Mouse (Mus musculus): ENCODE results near the gene Carm1. TPM values are rescaled to one million over a fixed set of nuclear protein-coding genes. Genes with fewer than 3 reads are reported as not detected.
A peak's percentile ranks its signal among the peaks of the same experiment; 100 is the strongest.
"Not testable (repeated sequence)": the region's sequence is repeated elsewhere in the genome, so short reads cannot be mapped to it uniquely, and the experiment has no call there.

Carm1 gene
- total RNA-seq, 2 experiments from 2014 or later = 100 to 137 TPM

DNA sequence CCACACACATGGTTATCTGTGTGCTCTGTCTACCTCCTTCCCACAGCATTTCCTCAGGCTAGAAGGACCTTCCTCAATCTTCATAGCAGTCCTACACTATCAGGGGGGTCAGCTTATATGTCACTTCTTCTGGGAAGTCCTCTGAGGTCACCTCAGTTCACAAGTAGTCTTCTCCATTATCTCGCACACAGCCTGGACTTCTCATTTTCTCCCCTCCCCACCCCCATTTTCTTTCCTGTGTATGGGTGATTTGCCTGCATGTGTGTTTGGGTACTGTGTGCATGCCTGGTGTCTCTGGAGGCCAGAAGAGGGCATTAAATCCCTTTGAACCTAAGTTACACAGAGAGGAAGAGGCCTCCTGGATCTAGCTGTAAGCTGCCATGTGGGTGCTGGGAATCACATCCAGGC lies 18.8 kb upstream of the Carm1 start:
- ATAC-seq (replicated peaks; ENCODE audit: low FRiP score, poor library complexity, severe bottlenecking) = no peak

DNA sequence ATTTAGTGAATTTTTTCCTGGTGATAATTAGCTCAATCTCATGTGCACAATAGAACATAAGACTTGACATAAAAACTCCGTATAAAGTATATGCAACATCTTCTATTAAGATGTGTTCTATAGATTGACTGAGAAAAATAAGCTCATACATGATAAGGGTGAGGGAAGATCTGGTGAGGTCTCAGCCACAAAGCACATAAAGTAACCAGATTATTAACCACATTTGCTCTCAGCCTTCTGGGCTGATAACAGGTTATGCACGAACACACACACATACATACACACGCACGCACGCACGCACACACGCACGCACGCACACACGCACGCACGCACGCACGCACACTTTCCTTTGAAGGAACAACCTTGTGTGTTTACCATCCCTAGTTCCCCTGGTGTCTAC lies 10.2 kb upstream of the Carm1 start:
- ATAC-seq (replicated peaks; ENCODE audit: low FRiP score, poor library complexity, severe bottlenecking) = no peak

DNA sequence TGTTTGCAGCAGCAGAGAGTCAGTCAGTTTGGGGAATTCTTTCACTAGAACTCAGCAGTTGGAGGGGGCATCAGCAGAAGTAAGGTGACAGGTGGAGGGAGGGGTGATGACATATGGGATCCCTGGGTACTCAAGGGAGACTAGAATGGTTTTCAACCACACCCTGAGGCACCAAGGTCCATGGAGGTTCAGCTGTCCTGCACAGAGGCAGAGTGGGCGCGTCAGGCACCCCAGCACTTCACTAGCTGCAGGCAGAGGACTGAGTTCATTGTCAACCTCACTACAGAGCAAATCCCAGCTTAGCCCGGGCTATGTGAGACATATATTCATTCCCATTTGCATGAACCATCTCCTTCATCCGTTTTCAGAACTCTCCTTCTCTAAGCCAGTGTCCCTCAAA lies 9.7 kb upstream of the Carm1 start:
- ATAC-seq (replicated peaks; ENCODE audit: low FRiP score, poor library complexity, severe bottlenecking) = no peak

DNA sequence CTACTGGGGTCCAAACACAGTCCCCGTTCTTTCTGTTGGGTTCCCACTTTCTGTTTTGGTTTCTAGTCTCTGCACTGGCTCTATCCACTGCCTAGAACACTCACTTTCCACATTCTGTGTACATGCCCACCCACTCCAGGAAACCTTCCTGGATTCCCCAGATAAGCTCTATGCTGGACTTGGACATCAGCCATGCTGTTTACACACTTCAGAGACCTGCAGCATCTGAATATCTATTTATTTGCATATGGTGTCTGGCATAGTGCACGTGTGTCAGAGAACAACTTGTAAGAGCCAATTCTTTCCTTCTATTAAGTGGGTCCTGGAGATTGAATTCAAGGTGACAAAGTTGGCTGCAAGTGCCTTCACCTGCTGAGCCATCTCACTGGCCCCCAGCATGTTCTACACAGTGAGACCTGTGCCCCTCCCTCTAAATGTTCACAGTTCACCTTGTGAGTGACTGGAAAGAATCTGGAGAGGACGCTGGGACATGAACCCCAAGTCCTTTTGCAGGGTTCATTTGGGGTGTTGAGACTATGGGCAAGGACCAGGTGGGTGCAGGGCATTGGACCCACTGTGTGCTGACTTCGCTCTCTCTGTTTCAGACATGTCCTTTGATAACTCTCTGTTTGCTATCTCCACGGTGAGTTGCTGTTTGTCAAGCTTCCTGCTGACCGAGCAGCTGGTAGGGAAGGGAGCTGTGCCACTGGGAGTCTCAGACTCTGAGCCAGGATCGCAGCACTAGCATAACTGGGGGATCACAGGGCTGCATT lies 6.5 kb upstream of the Carm1 start:
- no peak; the same call in 1 of the 2 replicates for ATAC-seq (replicated peaks; ENCODE audit: low FRiP score, poor library complexity, severe bottlenecking)

DNA sequence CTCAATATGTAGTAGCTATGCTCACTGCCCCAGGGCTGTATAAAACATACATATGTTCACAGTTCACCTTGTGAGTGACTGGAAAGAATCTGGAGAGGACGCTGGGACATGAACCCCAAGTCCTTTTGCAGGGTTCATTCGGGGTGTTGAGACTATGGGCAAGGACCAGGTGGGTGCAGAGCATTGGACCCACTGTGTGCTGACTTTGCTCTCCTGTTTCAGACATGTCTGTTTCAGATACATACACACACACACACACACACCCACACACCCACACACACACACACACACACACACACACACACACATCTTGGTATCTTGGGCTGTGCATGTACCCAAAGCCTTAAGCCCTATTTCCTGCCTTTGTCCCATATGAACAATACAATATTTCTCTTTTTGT lies 4.7 kb upstream of the Carm1 start:
- ATAC-seq (replicated peaks; ENCODE audit: low FRiP score, poor library complexity, severe bottlenecking) = not testable (repeated sequence)

DNA sequence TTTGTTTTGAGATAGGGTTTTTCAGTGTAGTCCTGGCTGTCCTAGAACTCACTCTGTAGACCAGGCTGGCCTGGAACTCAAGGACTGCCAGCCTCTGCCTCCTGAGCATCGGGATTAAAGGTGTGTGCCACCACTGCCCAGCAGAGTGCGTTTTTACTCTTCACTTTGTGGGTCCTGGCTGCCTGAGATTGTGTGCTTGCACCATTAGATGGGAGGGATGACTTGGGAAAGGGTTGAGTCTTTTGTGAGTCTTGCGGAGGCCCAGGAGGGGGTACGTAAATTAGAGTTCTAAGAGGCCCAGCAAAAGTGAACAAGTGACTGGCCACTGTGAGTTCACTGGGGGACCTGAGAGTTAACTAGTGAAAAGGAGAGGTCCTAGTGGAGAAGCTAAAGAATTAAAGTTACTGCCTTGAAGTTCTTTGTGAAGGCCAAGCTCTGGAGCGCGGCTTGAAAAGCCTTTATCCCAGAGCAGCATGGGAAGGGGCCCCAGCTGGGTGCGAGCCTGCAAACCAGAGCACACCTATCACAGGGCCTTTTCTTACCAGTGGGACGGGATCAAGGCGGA lies 1.3 kb upstream of the Carm1 start:
- ATAC-seq (replicated peaks; ENCODE audit: low FRiP score, poor library complexity, severe bottlenecking) = no peak; the same call in 1 of the 2 replicates

DNA sequence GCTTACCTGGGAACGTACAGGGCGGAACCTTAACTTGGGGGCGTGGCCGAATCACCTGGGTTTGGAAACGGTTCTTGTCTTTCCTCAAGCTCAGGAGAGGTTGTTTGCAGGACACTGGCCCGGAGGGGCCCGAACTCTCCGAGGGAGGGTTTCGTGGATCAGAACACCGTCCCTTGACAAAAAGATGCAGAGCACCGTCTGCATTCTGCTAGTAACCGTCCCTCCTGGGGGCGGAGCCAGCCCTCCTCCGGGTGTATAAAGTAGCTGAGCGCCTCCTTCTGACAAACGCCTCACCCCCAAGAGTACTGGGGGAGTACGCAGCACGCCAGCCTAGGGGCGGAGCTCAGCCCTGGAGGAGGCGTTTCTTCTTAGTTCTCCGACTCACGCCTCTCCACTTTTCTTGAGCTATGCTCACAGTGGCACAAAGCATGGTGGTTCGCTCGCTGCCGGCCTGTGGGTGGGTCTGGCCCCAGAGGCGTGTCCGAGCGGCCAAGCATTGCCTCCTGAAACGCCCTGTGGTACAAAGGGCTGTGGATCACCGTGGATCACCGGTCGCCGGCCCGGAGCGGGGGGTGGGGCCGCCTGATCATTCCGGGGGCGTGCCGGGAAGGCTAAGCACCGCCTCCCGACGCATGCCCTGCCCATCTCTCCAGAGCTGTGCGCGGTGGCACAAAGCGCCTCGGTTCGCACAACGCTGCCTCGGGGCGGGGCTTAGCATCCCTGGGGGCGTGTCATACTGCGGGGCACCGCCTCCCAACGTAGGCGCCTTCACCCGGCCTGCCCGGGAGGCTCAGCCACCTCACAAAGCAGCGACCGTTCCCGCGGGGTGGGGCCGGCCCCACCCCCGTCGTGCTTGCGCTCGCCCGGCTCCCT lies 542 bp upstream of the Carm1 start:
- peak; percentile 87 for ATAC-seq (replicated peaks; ENCODE audit: low FRiP score, poor library complexity, severe bottlenecking)

DNA sequence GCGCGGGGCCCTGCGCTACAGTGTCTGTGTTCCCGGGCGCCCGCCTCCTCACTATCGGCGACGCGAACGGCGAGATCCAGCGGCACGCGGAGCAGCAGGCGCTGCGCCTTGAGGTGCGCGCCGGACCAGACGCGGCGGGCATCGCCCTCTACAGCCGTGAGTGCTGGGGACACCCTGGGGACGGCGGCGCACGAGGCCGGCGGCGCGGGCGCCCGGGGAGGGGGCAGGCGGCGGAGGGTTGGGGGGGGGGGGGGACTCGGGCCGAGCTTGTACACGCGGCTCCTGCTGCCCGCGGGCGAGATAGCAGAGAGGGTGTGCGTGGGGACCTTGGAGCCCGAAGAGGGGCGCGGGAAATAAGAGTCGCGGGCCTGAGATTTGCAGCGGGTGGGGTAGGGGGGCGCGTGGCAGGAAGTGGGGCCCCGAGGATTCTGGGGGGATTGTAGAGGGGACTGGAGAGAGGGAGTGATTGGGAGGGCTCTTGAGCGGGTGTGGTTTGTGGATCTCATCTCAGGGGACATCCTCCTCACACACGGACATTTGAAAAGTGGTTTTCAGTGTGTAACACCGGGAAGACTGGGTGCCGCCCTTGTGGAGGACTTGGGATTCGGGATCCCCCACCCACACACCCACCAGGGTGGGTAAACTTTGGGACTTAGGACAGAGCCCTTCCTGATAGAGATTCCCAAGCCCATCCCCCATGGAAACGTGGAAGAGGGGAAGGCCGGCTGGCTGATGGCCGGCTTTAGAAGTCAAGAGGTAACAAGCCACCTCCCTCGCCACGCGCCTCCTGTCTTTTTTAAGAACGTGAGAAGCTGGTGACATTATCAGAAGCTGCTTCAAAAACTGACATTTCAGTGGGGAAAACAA lies 614 bp downstream of the Carm1 start:
- ATAC-seq (replicated peaks; ENCODE audit: low FRiP score, poor library complexity, severe bottlenecking) = peak; percentile 22; the same call in 1 of the 2 replicates

DNA sequence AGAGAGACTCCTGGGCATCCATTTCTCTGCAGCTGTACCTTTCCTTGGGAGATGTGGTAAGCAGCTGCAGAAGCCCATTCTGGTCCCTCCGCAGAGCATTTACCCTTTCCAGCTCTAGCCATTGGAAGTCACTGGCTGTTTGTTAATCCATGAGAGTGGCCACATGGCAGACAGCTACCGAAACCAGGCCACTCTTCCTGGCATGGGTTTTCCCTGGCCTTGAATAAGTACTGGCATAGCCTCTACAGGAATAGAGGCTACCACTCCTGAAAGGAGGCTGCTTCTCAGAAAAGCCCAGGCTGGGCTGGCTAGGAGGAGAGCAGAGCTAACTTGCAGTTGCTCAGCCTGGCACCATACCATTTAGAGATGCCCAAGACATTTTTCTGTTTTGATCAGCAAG lies 4.4 kb downstream of the Carm1 start:
- ATAC-seq (replicated peaks; ENCODE audit: low FRiP score, poor library complexity, severe bottlenecking) = no peak

DNA sequence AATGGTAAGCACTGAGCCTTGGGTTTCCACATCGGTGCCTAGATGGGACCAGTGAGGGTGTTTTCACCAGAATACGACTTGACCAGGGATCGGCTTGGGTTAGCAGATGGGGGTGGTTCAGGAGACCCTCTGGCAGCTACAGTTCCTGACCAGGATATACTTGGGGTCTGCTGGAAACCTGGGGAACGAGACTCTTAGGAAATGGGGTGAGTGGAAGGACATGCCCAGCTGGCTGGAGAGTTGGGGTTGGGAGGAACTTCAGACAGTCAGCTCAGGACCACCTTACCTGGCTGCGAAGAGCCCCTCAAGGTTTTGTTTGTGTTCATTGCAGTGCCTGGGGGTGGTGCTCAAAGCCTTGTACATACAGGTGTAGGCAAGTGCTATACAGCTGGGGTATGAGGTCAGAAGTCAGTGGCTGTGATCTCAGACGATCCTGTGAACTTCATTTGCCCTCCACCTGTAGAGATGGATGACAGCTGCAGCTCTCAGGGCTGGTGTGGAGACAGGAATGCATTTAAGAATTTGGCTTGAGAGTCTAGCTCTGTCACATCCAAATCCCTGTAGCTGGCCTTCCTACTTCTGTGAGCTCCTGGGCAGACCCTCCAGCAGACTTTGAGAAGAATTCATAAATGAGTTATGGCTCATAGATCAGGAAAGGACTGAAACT lies 7.0 kb downstream of the Carm1 start:
- no peak for ATAC-seq (replicated peaks; ENCODE audit: low FRiP score, poor library complexity, severe bottlenecking)

DNA sequence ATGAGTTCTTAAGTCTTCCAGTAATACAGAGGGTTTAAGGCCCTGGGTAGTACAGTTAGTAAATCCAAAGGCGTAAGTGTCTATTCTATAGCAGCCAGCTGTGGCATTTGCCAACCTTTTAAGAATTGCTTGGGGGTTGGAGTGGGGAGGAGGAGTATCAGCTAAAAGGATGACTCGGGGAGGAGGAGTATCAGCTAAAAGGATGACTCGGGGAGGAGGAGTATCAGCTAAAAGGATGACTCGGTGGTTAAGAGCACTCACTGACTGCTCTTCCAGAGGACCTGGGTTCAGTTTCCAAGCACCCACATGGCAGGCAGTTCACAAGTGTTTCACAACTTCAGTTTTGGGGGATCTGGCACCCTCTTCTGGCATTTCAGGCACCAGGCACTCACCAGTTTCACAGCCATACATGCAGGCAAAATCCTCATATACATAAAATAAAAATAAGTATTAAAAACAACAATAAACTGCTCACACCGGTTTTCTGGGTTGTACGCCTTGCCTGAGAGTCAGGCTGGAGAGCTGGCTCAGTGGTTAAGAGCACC lies 8.6 kb downstream of the Carm1 start:
- ATAC-seq (replicated peaks; ENCODE audit: low FRiP score, poor library complexity, severe bottlenecking) = peak; percentile 69

DNA sequence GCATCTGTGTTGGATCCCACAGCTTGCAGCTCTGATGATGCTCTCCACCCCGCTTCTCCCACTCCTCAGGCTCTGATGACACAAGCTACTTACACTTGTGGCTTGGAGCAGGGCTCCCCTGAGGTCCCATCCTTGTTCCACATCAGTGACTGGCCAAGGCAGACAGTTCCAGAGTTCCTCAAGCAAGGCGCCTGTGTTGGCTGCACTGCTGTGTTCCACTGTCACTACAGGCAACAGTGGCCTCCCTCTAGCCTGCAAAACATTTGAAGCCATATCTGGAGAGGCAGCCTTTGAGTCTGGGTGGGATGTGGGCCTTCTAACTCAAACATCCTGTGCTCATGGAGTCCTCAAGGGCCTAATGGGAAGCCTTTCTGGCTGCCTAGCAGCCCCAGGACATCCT lies 10.3 kb downstream of the Carm1 start:
- ATAC-seq (replicated peaks; ENCODE audit: low FRiP score, poor library complexity, severe bottlenecking) = no peak

DNA sequence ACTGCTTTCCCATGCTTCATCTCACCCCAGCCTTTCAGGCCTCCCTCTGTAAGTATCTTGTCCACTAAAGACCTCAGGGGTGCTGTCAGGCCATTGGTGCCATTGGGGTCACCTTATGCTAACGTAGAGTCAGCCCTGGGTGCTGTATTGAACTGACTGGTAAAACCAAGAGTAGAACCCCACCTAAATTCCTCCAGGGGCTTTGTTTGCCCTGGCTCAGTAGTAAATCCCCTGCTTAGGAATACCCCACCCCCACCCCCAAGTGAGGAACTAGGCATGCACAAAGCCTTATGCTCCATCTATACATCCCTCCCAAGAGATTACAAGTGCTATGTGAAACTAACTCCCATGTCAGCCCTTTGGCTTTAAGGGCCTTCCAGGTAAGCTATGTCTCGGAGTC lies 10.9 kb downstream of the Carm1 start:
- ATAC-seq (replicated peaks; ENCODE audit: low FRiP score, poor library complexity, severe bottlenecking) = 0 out of 2 replicates have a peak, but pooled peaks have one; percentile 0

DNA sequence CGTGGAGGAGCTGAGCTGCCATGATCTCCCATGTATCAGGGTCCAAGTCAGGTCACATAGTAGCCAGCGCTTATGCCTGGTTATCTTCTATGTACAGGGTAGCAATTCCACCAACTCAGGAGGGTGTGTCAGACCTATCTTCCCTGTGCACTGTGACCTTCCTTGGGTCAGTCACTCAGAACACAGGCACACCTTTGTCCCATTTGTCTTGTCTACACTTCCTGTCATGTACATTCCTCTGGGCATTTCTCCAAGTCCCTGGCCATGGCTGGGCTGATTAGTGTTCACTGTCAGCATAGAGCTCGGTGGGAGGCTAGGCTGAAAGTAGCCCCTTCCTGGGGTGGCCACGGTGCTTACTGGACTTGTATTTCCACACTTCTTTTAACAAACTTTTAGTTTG lies 11.7 kb downstream of the Carm1 start:
- peak; percentile 88 for ATAC-seq (replicated peaks; ENCODE audit: low FRiP score, poor library complexity, severe bottlenecking)

DNA sequence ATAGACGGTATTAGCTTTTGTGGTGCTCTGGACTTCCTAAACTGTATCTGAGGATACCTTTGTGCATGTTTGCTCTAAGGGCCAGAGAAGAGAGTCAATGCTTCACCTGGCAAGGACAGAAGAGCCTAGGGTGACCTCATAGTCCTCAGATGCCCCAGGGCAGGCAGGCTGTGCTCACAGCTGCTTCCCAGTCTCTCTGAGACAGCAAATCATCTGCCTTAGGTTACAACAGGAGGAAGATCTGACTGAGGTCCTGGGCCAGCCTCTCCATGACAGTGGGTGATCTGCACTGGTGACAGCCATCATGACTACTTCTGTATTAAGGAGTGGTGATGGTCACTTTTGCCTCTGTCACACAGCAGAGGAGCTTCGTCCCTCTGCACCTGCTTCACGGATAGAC lies 12.5 kb downstream of the Carm1 start:
- ATAC-seq (replicated peaks; ENCODE audit: low FRiP score, poor library complexity, severe bottlenecking) = no peak

DNA sequence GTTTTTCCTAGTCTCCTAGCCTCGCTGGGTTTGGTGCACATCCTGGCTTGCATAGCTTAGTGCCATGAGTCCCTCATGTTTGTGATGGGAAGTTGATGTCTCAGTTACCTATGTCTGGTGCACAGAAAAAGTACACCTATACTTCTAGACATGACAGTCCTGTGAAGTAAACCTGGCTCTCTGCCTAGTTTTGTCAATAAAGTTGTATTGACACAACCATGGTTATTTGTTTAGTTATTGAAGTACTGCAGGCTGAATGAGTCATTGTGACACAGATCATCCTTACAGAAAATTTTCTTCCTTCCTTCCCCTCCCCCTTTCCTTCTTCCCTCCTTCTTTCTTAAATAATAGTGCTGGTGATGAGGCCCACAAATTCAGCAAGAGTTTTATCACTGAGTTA lies 17.7 kb downstream of the Carm1 start:
- no peak for ATAC-seq (replicated peaks; ENCODE audit: low FRiP score, poor library complexity, severe bottlenecking)

DNA sequence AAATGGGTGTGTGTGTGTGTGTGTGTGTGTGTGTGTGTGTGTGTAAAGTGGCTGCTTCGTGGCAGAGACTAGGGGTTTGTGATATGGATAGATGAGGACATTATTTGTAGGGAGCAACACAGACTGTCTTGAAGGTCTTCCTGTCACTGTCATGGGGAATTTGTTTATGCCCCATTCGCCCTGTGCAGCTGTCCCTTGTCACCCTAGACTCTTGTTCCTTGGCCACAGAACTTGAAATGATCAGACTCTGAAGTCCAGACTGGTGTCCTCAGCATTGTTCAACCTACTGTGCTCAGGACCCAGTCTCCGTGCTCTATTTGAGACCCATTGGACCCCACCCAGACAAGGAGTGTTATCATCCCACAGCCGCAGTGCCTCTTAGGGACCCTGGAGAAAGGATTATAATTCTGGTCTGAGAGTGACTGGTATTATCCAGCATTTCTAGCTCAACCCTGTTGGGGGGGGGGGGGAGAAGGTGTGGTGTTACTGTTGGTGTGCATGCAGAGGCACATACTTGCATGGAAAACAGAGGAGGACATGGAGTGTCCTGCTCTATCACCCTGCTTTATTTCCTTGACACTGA lies 18.4 kb downstream of the Carm1 start:
- ATAC-seq (replicated peaks; ENCODE audit: low FRiP score, poor library complexity, severe bottlenecking) = peak; percentile 40; the same call in 1 of the 2 replicates

DNA sequence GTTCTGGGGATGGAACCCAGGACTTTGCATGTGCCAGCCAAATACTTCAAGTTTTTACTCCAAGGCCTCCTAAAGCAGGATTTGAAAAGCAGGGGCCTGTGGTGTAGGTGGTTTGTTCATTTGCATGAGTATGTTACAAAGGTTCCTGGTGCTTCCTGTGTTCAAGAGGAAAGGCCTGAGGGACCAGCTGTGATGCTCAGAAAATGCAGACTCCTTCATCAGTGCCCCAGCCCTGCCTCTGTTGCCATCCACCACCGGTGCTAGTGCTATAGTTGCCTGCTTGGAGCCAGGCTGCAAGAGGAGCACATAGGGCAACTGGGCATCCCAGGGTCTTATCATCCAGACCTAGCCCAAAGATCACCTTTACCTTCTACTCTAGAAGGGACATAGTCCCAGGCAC lies 19.8 kb downstream of the Carm1 start:
- no peak for ATAC-seq (replicated peaks; ENCODE audit: low FRiP score, poor library complexity, severe bottlenecking)

DNA sequence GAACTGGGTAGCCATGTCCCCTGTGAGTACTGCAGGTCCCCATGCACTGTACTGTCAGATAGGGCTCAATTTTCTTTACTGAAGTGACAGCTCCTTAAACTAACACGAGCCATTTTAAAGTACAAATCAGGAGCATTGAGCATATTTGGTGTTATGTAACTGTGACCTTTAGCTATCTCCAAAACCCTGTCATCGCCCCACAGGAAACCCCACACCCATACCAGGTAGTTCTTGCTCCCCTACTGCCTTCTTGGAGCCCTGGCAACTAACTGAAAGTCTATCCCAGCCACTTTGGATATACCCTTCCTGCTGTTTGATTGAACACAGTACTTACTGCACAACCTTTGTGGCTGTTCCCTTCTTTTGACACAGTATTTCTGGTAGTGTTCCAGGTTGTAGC lies 20.4 kb downstream of the Carm1 start:
- ATAC-seq (replicated peaks; ENCODE audit: low FRiP score, poor library complexity, severe bottlenecking) = no peak

All from erythroid progenitor cell, adult 5-6 weeks (primary cell).